Mouse (Mus musculus) ES-E14 (cell line): Measurements from ENCODE around the gene Gm28308.

ENCODE experiments used
- CHD2 ChIP-seq: IDR thresholded peaks from 2 replicates; pipeline ENCODE4 v1.6.1; 2014; ENCODE audit warnings: mild to moderate bottlenecking, low read depth, low read length, inconsistent platforms
- ZNF384 ChIP-seq: IDR thresholded peaks from 2 replicates; pipeline ENCODE4 v1.6.1; 2012; ENCODE audit warnings: low read depth, low read length, inconsistent platforms

- no peak for TF ChIP-seq ZNF384
- no peak for TF ChIP-seq CHD2
Observed at GRCm38 (mm10) chr6:52241001-52241621, 28.0 kb upstream of the Gm28308 start.
